Mouse (Mus musculus) limb, embryonic 15.5 days (tissue): ENCODE measurements around the gene Arhgap42. TPM values are rescaled to one million over a fixed set of nuclear protein-coding genes. Genes with fewer than 3 reads are reported as not detected.
A peak's percentile ranks its signal among the peaks of the same experiment; 100 is the strongest.

Source experiments
- ATAC-seq: fragments of 200-750 bp; cut with Nextera tagmentation; 2 replicates; pipeline ENCODE4 v1.8.0; 2017; ENCODE audit warnings: low read depth, moderate TSS enrichment; ENCODE audit not compliant: insufficient number of reproducible peaks, low FRiP score, low TSS enrichment
- H3K27ac ChIP-seq: fragments of 300-500 bp; sonication (generic); 2 replicates; pipeline ENCODE4 v1.5.1; 2015; ENCODE audit warnings: moderate library complexity, mild to moderate bottlenecking, inconsistent platforms
- H3K27me3 ChIP-seq: fragments of 300-500 bp; sonication (generic); 2 replicates; pipeline ENCODE4 v1.6.1; 2015; ENCODE audit warnings: inconsistent platforms
- H3K36me3 ChIP-seq: fragments of 300-500 bp; sonication (generic); 2 replicates; pipeline ENCODE4 v1.6.1; 2015; ENCODE audit warnings: inconsistent platforms
- H3K4me1 ChIP-seq: fragments of 300-500 bp; sonication (generic); 2 replicates; pipeline ENCODE4 v1.6.1; 2015; ENCODE audit warnings: inconsistent platforms
- H3K4me2 ChIP-seq: fragments of 300-500 bp; sonication (generic); 2 replicates; pipeline ENCODE4 v1.6.1; 2015; ENCODE audit warnings: mild to moderate bottlenecking, inconsistent platforms
- H3K4me3 ChIP-seq: fragments of 300-500 bp; sonication (generic); 2 replicates; pipeline ENCODE4 v1.5.1; 2015; ENCODE audit warnings: mild to moderate bottlenecking, inconsistent platforms
- H3K9ac ChIP-seq: fragments of 300-500 bp; sonication (generic); 2 replicates; pipeline ENCODE4 v1.6.1; 2015; ENCODE audit warnings: inconsistent platforms
- H3K9me3 ChIP-seq: fragments of 300-500 bp; sonication (generic); 2 replicates; pipeline ENCODE4 v1.6.1; 2016; ENCODE audit warnings: inconsistent platforms
- WGBS: fragments of 180-500 bp; shearing (Covaris S2); methylation state at CpG from one replicate; pipeline ENCODE4 v1.1.7; 2015; 5-methylcytosine and 5-hydroxymethylcytosine counted together
- polyA plus RNA-seq: library from polyadenylated mRNA; unstranded; fragments of >200 nt; fragmentation: Nextera tagmentation; extraction: Ambion mirVana; gene quantifications from 2 replicates; pipeline ENCODE4 v1.2.1, GENCODE M21; 2015

Arhgap42 gene
- polyA plus RNA-seq, 1 experiment from 2014 or later = 49.5 TPM

DNA sequence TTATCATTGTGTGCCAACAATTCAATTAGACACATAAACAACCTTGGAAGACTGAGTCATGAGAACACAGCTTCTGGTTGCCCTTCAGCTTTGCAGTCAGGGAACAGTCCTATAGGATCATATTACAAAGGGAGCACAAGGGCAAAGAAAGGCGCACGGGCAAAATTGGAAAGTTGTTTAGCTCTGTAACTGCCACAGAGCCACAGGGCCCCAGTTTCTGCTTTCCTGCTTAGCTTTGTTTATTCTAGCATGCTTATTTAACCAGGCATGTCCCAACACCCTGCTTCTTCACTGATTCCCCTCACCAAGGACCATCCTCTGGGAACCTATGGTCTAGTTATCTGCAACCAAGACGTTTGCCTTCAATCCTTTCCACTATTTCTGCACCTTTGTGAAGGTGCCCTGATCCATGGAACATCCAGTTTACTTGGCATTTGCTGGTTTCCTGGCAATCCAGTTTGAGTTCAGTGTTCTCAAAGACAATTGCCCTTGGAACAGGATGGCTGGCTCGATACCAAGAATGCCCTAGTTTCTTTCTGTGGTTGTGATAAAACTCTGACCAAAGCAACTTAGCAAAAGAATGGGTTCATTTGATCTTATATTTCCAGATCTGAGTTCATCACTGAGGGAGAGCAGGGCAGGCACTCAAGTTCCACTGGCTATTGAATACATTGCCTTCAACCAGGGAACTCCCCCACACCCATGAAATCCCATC is 111.7 kb downstream of the Arhgap42 start:
- 26% methylated on average over 4 of the region's 4 CpGs for WGBS
- H3K36me3 ChIP-seq = no peaks in the 10 kb centered on the region
- no peak overlapping the region for H3K9ac ChIP-seq
- H3K9me3 ChIP-seq = no peaks in the 10 kb centered on the region
- no peaks in the 10 kb centered on the region for H3K27me3 ChIP-seq
- peaks cover 11% of the 10 kb centered on the region; the same call in 1 of the 2 replicates for H3K4me1 ChIP-seq
- H3K4me2 ChIP-seq = no peak overlapping the region
- no peak overlapping the region for H3K27ac ChIP-seq
- no peak overlapping the region for H3K4me3 ChIP-seq
- no peak for ATAC-seq

- Histone ChIP-seq H3K27me3 (no peaks in the 10 kb centered on the region), H3K4me1 (peaks cover 11% of the 10 kb centered on the region; the same call in 1 of the 2 replicates), H3K4me2 (no peak overlapping the region), H3K27ac (peak overlapping the region; percentile 50), H3K36me3 (no peaks in the 10 kb centered on the region), H3K4me3 (no peak overlapping the region), H3K9me3 (no peaks in the 10 kb centered on the region), H3K9ac (no peak overlapping the region)
- 29% methylated on average over 2 of the region's 2 CpGs for WGBS
- 0 out of 2 replicates have a peak, but pooled peaks have one; percentile 48 for ATAC-seq
Measured at GRCm38 (mm10) chr9:9124156-9124555, 114.7 kb downstream of the Arhgap42 start.

- WGBS = 83% methylated on average over 3 of the region's 3 CpGs
- 0 out of 2 replicates have a peak, but pooled peaks cover 2% of the 10 kb centered on the region for H3K4me1 ChIP-seq
- no peak overlapping the region for H3K4me3 ChIP-seq
- no peaks in the 10 kb centered on the region for H3K9me3 ChIP-seq
- H3K4me2 ChIP-seq = no peak overlapping the region
- H3K27ac ChIP-seq = no peak overlapping the region
- no peak overlapping the region for H3K9ac ChIP-seq
- no peaks in the 10 kb centered on the region for H3K27me3 ChIP-seq
- ATAC-seq = no peak
- no peaks in the 10 kb centered on the region for H3K36me3 ChIP-seq
Measured at GRCm38 (mm10) chr9:9114266-9114665, 124.6 kb downstream of the Arhgap42 start.

DNA sequence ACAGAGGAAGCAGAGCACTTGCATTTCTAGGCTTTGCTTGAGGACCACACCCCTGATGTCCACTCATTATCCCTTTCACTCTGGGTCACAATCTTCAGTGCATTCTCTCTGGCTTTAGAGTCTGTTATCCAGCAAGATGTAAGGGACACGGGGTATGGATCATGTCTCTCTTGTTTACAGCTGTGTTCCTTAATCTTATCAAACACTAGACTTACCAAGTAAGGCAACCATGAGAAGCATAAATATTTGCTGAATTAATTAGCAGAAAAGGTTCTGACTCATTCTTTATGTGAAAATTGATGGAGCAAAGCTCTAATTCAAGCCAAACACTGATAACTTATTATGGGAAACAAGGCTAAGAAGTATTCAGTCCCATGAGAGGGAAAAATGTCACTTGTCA is 125.1 kb downstream of the Arhgap42 start:
- no peak overlapping the region for H3K9ac ChIP-seq
- H3K36me3 ChIP-seq = no peaks in the 10 kb centered on the region
- H3K27ac ChIP-seq = no peak overlapping the region
- no peak for ATAC-seq
- no peaks in the 10 kb centered on the region for H3K9me3 ChIP-seq
- 0 out of 2 replicates have a peak, but pooled peaks cover 2% of the 10 kb centered on the region for H3K4me1 ChIP-seq
- 86% methylated on average over 1 of the region's 1 CpGs for WGBS
- H3K27me3 ChIP-seq = no peaks in the 10 kb centered on the region
- H3K4me3 ChIP-seq = no peak overlapping the region
- H3K4me2 ChIP-seq = no peak overlapping the region

DNA sequence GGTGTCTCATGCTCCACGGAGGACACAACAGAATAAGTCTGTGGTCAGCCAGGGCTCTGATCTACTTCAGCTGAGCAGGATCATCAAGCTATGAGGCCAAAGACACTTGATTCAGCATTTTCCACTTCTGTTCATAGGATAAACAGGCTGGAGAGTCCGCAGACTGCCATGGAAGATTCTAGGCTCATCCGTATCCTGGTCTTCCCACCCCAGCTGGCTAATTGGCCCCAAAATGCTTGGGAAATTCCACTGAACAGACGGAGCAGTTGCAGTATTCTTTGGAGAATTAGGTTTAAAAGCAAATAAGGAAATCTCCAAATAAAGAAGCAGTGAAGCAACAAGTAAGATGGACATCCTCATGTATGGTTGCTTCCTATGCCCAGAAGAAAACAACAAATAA is 126.0 kb downstream of the Arhgap42 start:
- Histone ChIP-seq H3K4me2 (no peak overlapping the region), H3K27ac (no peak overlapping the region), H3K4me3 (no peak overlapping the region), H3K9me3 (no peaks in the 10 kb centered on the region), H3K36me3 (no peaks in the 10 kb centered on the region), H3K9ac (no peak overlapping the region), H3K27me3 (no peaks in the 10 kb centered on the region), H3K4me1 (0 out of 2 replicates have a peak, but pooled peaks cover 2% of the 10 kb centered on the region)
- WGBS = 73% methylated on average over 4 of the region's 4 CpGs
- no peak for ATAC-seq

- Histone ChIP-seq H3K36me3 (no peaks in the 10 kb centered on the region), H3K9me3 (no peaks in the 10 kb centered on the region), H3K27me3 (no peaks in the 10 kb centered on the region), H3K4me3 (no peak overlapping the region), H3K4me1 (0 out of 2 replicates have a peak, but pooled peaks cover 2% of the 10 kb centered on the region), H3K9ac (no peak overlapping the region), H3K4me2 (no peak overlapping the region), H3K27ac (no peak overlapping the region)
- no peak for ATAC-seq
Measured at GRCm38 (mm10) chr9:9107697-9108096, 131.2 kb downstream of the Arhgap42 start.

GRCm38 (mm10) chr9:9104761-9105160 is 134.1 kb downstream of the Arhgap42 start:
- Histone ChIP-seq H3K36me3 (no peaks in the 10 kb centered on the region), H3K9ac (no peak overlapping the region), H3K27me3 (no peaks in the 10 kb centered on the region), H3K9me3 (no peaks in the 10 kb centered on the region), H3K27ac (no peak overlapping the region), H3K4me1 (0 out of 2 replicates have a peak, but pooled peaks cover 5% of the 10 kb centered on the region), H3K4me2 (no peak overlapping the region), H3K4me3 (no peak overlapping the region)
- 43% methylated on average over 3 of the region's 3 CpGs for WGBS
- no peak for ATAC-seq

- H3K9me3 ChIP-seq = no peaks in the 10 kb centered on the region
- H3K36me3 ChIP-seq = no peaks in the 10 kb centered on the region
- no peak overlapping the region for H3K4me2 ChIP-seq
- no peak overlapping the region for H3K9ac ChIP-seq
- H3K27ac ChIP-seq = peak overlapping the region; percentile 59; the same call in 1 of the 2 replicates
- WGBS = 89% methylated on average over 2 of the region's 2 CpGs
- ATAC-seq = no peak
- H3K27me3 ChIP-seq = no peaks in the 10 kb centered on the region
- H3K4me1 ChIP-seq = 0 out of 2 replicates have a peak, but pooled peaks cover 5% of the 10 kb centered on the region
- no peak overlapping the region for H3K4me3 ChIP-seq
Measured at GRCm38 (mm10) chr9:9102158-9102514, 136.8 kb downstream of the Arhgap42 start.

DNA sequence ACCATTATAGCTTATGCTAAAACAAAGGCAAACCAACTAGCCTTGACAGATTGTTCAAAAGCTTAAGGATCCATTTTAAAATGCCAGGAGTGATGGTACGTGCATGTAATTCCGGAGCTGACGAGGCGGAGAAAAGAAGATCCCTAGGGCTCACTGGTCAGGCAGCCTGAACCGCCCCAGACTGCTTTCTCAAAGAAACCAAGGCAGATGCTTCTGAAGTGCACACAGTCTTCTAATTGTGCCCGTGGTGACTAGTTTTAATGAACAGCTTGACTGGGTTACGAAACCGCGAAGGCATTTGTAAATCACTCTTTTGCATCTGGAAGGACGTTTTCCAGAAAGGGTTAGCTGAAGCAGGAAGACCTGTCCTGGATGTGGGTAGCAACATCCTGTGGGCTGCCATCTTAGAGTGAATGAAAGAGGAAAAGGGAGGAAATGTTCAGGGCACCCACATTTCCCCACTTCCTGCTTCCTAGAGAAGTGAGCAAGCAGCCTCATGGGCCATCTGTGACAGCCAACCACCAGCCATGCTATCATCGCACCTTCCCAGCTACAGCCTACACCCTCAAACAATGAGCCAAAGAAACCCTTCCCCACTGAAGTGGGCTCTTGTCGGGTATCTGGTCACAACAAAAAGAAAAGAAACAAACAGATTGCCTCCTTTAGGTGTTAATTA is 137.3 kb downstream of the Arhgap42 start:
- Histone ChIP-seq H3K4me3 (no peak overlapping the region), H3K27ac (peak overlapping the region; percentile 59), H3K9ac (no peak overlapping the region), H3K9me3 (no peaks in the 10 kb centered on the region), H3K4me1 (0 out of 2 replicates have a peak, but pooled peaks cover 5% of the 10 kb centered on the region), H3K27me3 (no peaks in the 10 kb centered on the region), H3K4me2 (no peak overlapping the region), H3K36me3 (no peaks in the 10 kb centered on the region)
- WGBS = 77% methylated on average over 12 of the region's 12 CpGs
- ATAC-seq = no peak

GRCm38 (mm10) chr9:9101055-9101454 is 137.8 kb downstream of the Arhgap42 start:
- WGBS = 42% methylated on average over 4 of the region's 4 CpGs
- no peaks in the 10 kb centered on the region for H3K27me3 ChIP-seq
- no peak overlapping the region for H3K27ac ChIP-seq
- 0 out of 2 replicates have a peak, but pooled peaks cover 5% of the 10 kb centered on the region for H3K4me1 ChIP-seq
- no peak for ATAC-seq
- no peak overlapping the region for H3K4me3 ChIP-seq
- H3K4me2 ChIP-seq = no peak overlapping the region
- H3K36me3 ChIP-seq = no peaks in the 10 kb centered on the region
- H3K9me3 ChIP-seq = no peaks in the 10 kb centered on the region
- H3K9ac ChIP-seq = no peak overlapping the region

- H3K27me3 ChIP-seq = no peaks in the 10 kb centered on the region
- no peak for ATAC-seq
- WGBS = 84% methylated on average over 4 of the region's 4 CpGs
- H3K9me3 ChIP-seq = no peaks in the 10 kb centered on the region
- no peak overlapping the region for H3K4me3 ChIP-seq
- H3K4me1 ChIP-seq = 0 out of 2 replicates have a peak, but pooled peaks cover 5% of the 10 kb centered on the region
- H3K9ac ChIP-seq = no peak overlapping the region
- H3K4me2 ChIP-seq = no peak overlapping the region
- H3K36me3 ChIP-seq = no peaks in the 10 kb centered on the region
- no peak overlapping the region for H3K27ac ChIP-seq
Measured at GRCm38 (mm10) chr9:9097835-9098234, 141.1 kb downstream of the Arhgap42 start.

DNA sequence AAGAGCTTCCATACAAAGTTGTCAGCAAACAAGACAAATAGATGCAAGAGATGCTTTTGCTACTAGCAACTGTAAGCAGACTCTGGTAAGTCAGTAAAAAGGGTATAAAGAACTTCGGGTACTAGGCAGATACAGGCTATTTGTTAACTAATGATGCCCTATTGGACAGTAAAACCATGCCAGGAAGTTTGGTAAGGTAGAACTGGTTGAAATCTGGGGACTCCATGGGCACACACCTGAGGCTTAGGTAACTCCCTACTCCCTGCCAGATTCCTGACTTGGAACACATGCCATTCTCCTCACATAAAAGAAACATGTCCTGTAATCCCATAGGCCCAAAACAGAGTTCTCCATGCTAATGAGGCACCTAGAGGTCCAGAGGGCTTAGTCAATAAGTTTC is 142.1 kb downstream of the Arhgap42 start:
- no peaks in the 10 kb centered on the region for H3K9me3 ChIP-seq
- H3K27ac ChIP-seq = no peak overlapping the region
- H3K9ac ChIP-seq = no peak overlapping the region
- H3K4me1 ChIP-seq = 0 out of 2 replicates have a peak, but pooled peaks cover 4% of the 10 kb centered on the region
- no peak for ATAC-seq
- 83% methylated on average over 1 of the region's 1 CpGs for WGBS
- H3K4me3 ChIP-seq = no peak overlapping the region
- H3K27me3 ChIP-seq = no peaks in the 10 kb centered on the region
- no peaks in the 10 kb centered on the region for H3K36me3 ChIP-seq
- no peak overlapping the region for H3K4me2 ChIP-seq
